Comparison of ENCODE assay signal across 8 mouse cellular contexts in the genomic region with DNA sequence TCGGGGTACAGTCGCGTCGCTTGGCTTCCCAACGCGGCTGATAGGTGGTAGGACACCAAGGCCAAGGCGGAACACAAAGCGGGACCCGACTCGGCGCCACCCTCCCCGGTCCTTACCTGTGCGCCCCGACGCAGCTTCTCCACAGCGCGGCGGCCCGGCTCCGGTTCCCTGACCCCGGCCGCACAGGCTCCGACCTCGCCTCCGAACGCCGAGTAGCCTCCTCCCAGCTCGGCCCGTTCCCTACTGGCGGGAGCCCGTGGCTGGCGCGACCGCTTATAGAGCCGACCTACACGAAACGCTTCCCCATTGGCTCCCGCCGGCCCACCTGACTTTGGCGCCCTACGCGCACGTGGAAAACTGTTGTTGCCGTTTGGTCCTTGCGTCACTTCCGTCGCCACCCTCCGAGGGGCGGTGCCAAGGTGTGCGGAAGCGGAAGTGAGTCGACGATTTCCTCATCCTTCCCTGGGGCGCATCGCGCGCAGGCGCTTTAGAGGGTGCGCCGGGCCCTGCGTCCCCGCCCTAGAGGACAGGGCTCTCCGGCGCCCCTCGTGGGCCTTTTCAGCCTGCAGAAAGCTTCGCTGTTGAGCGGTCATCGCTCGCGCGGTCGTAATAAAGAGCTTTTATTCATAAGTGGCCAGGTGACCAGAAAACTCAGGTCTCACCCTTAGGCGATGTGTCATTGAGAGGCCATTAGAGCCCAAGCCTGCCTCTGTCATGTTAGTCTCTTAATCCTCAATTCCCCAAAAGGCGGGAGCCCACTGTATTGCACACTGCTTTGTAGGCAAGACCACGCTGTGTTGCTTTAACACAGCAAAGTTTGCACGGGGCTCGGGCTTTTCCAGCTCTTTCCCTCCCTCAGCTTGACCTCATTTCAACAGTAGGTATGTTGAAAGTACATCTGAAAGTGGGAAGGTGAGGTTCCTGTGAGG. TPM values are rescaled to one million over a fixed set of nuclear protein-coding genes. Genes with fewer than 3 reads are reported as not detected.
DNase-seq lines count a peak whose midpoint lies in the region; ATAC-seq and TF ChIP-seq lines count a peak whose summit lies in the region.

A gene (minus strand): TSS at position 503 of the 929 bp plus-strand sequence.

- peak; percentile 100 for ATAC-seq in embryonic facial prominence, embryonic 13.5 days (ENCODE audit: insufficient number of reproducible peaks, insufficient read depth, low FRiP score, low TSS enrichment, low read depth)
- peak; percentile 99 for ATAC-seq in limb, embryonic 12.5 days (ENCODE audit: insufficient number of reproducible peaks, insufficient read depth, low FRiP score, low TSS enrichment, low read depth)
- ATAC-seq in midbrain, embryonic 15.5 days (replicated peaks), result peak; percentile 99

- peaks cover 7% of the 10 kb centered on the region for H3K4me1 ChIP-seq in embryonic facial prominence, embryonic 13.5 days
- no peaks in the 10 kb centered on the region; the same call in 1 of the 2 replicates for H3K4me1 ChIP-seq in kidney, adult 2 months (ENCODE audit: control insufficient read depth, insufficient read depth, low read length)
- H3K4me1 ChIP-seq in limb, embryonic 12.5 days (replicated peaks), result peaks cover 8% of the 10 kb centered on the region
- peaks cover 15% of the 10 kb centered on the region for H3K4me1 ChIP-seq in midbrain, embryonic 15.5 days
- H3K4me1 ChIP-seq in spleen, adult 2 months (ENCODE audit: control insufficient read depth, insufficient read depth, insufficient read length), result no peaks in the 10 kb centered on the region; the same call in 1 of the 2 replicates

- peaks cover 4% of the 10 kb centered on the region for H3K36me3 ChIP-seq in embryonic facial prominence, embryonic 13.5 days
- H3K36me3 ChIP-seq in kidney, adult 2 months (ENCODE audit: control insufficient read depth, insufficient read depth, low read length), result peaks cover 3% of the 10 kb centered on the region; the same call in 1 of the 2 replicates
- H3K36me3 ChIP-seq in limb, embryonic 12.5 days, result peaks cover 8% of the 10 kb centered on the region
- 0 out of 2 replicates have a peak, but pooled peaks cover 3% of the 10 kb centered on the region for H3K36me3 ChIP-seq in midbrain, embryonic 15.5 days (replicated peaks)
- peaks cover 5% of the 10 kb centered on the region for H3K36me3 ChIP-seq in spleen, adult 2 months (ENCODE audit: control insufficient read depth, insufficient read depth, low read length)

- under 1% methylated on average over 77 of the region's 77 CpGs for WGBS in embryonic facial prominence, embryonic 13.5 days
- under 1% methylated on average over 77 of the region's 77 CpGs for WGBS in kidney, adult 2 months
- under 1% methylated on average over 77 of the region's 77 CpGs for WGBS in limb, embryonic 12.5 days
- under 1% methylated on average over 77 of the region's 77 CpGs for WGBS in midbrain, embryonic 15.5 days
- under 1% methylated on average over 77 of the region's 77 CpGs for WGBS in spleen, adult 2 months

- H3K27me3 ChIP-seq in embryonic facial prominence, embryonic 13.5 days, result no peaks in the 10 kb centered on the region
- H3K27me3 ChIP-seq in kidney, adult 2 months (replicated peaks; ENCODE audit: control insufficient read depth, insufficient read depth, low read length), result no peaks in the 10 kb centered on the region
- H3K27me3 ChIP-seq in limb, embryonic 12.5 days, result no peaks in the 10 kb centered on the region
- H3K27me3 ChIP-seq in midbrain, embryonic 15.5 days (replicated peaks), result no peaks in the 10 kb centered on the region
- no peaks in the 10 kb centered on the region for H3K27me3 ChIP-seq in spleen, adult 2 months (ENCODE audit: control insufficient read depth, insufficient read depth, low read length)

- H3K9ac ChIP-seq in embryonic facial prominence, embryonic 13.5 days, result peak within 1 kb of the TSS; percentile 89
- H3K9ac ChIP-seq in limb, embryonic 12.5 days (replicated peaks), result peak within 1 kb of the TSS; percentile 91
- H3K9ac ChIP-seq in midbrain, embryonic 15.5 days, result peak within 1 kb of the TSS; percentile 86

- peak; percentile 97 for DNase-seq in 3134 (ENCODE audit: extremely low read depth, insufficient read length, low spot score)
- peak; percentile 99 to 100 for DNase-seq in adrenal gland, postnatal 36 days
- DNase-seq in heart, adult 18-20 months, result peak; percentile 100
- peak; percentile 100 for DNase-seq in kidney, adult 2 months
- peak; percentile 99 for DNase-seq in spleen, adult 2 months (ENCODE audit: low read depth in 1 of 2, low spot score in 2 of 2)

- H3K4me3 ChIP-seq in embryonic facial prominence, embryonic 13.5 days, result peak within 1 kb of the TSS; percentile 95
- peak within 1 kb of the TSS; percentile 83 for H3K4me3 ChIP-seq in kidney, adult 2 months (ENCODE audit: insufficient read depth, low read depth, low read length)
- peak within 1 kb of the TSS; percentile 94 for H3K4me3 ChIP-seq in limb, embryonic 12.5 days (replicated peaks)
- peak within 1 kb of the TSS; percentile 97 for H3K4me3 ChIP-seq in midbrain, embryonic 15.5 days
- peak within 1 kb of the TSS; percentile 84 for H3K4me3 ChIP-seq in spleen, adult 2 months (ENCODE audit: extremely low read depth, insufficient read depth, insufficient read length)

- peak; percentile 99 for TF ChIP-seq POLR2A in kidney, adult 2 months (IDR thresholded peaks at IDR 0.05; ENCODE audit: low read depth, low read length)
- peak; percentile 99 for TF ChIP-seq POLR2A in spleen, adult 2 months (IDR thresholded peaks at IDR 0.05; ENCODE audit: low read depth, low read length)

- H3K27ac ChIP-seq in embryonic facial prominence, embryonic 13.5 days, result peak within 1 kb of the TSS; percentile 83
- peak within 1 kb of the TSS; percentile 82 for H3K27ac ChIP-seq in kidney, adult 2 months (ENCODE audit: insufficient read depth, low read depth, low read length)
- peak within 1 kb of the TSS; percentile 87 for H3K27ac ChIP-seq in limb, embryonic 12.5 days
- H3K27ac ChIP-seq in midbrain, embryonic 15.5 days, result peak within 1 kb of the TSS; percentile 84
- peak within 1 kb of the TSS; percentile 86 for H3K27ac ChIP-seq in spleen, adult 2 months (ENCODE audit: insufficient read depth, low read length)

- peak; percentile 63 for TF ChIP-seq CTCF in kidney, adult 2 months (conservative IDR thresholded peaks at IDR 0.05; ENCODE audit: insufficient read depth, insufficient read length, low read depth, low read length)
- TF ChIP-seq CTCF in spleen, adult 2 months (IDR thresholded peaks at IDR 0.05; ENCODE audit: extremely low read depth, insufficient read depth, insufficient read length, insufficient replicate concordance), result peak; percentile 67

- no peaks in the 10 kb centered on the region for H3K9me3 ChIP-seq in embryonic facial prominence, embryonic 13.5 days
- no peaks in the 10 kb centered on the region for H3K9me3 ChIP-seq in limb, embryonic 12.5 days
- no peaks in the 10 kb centered on the region for H3K9me3 ChIP-seq in midbrain, embryonic 15.5 days

- peak within 1 kb of the TSS; percentile 78 for H3K4me2 ChIP-seq in embryonic facial prominence, embryonic 13.5 days
- H3K4me2 ChIP-seq in limb, embryonic 12.5 days, result peak within 1 kb of the TSS; percentile 74
- peak within 1 kb of the TSS; percentile 79 for H3K4me2 ChIP-seq in midbrain, embryonic 15.5 days

RNA-seq across cellular contexts. Expression of the gene that starts here (rescaled TPM):
- total RNA-seq in adrenal gland, postnatal 36 days (2021), result 10 to 100 TPM; 61.8 to 63.1 TPM
- polyA plus RNA-seq in embryonic facial prominence, embryonic 13.5 days (2015; fragmentation: Nextera tagmentation; extraction: Ambion mirVana), result 19.8 and 25.7 TPM in 2 replicates
- 10 to 100 TPM; 41.4 to 43.3 TPM for total RNA-seq in heart, adult 18-20 months (2021)
- 4.5 and 7.1 TPM in 2 replicates for polyA plus RNA-seq in kidney, adult 2 months (2012; rRNA removed)
- polyA plus RNA-seq in limb, embryonic 12.5 days (2016; fragmentation: Nextera tagmentation; extraction: Ambion mirVana), result 18.5 and 19.8 TPM in 2 replicates
- polyA plus RNA-seq in midbrain, embryonic 15.5 days (2015; fragmentation: Nextera tagmentation; extraction: Ambion mirVana), result 30.4 and 31.5 TPM in 2 replicates
- 1.1 and 1.3 TPM in 2 replicates for polyA plus RNA-seq in spleen, adult 2 months (2012; rRNA removed)

Comparison
In these comparisons a context has a peak if more than half of its experiments do, and no peak if none do; other contexts are left out.
1. Peak in every context shown above with its lines: DNase-seq, ATAC-seq, H3K4me3 ChIP-seq and H3K27ac ChIP-seq.